Mouse (Mus musculus): Measurements from ENCODE around the gene Zmynd10.

DNA sequence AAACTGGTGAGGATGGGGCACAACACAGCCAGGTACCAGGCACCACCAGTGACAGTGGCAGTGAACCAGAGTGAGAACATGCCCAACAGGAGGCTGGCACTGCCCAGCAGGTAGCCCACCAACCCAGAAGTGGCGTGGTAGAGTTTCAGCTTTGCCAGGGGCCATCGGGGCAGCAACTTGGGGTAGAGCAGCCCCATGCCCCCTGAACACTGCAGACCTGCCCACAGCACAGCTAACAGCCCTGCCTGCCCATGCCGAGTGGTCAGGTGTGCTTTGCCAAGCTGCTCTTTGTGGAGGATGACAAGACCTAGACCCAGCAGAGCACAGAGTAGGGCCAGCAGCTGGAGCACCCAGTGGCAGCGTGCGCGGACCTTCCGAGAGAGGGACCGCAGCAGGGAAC lies 7.2 kb upstream of the Zmynd10 start:
- TF ChIP-seq EP300 (IDR thresholded peaks at IDR 0.05; ENCODE audit: low read depth) (no peak), CTCF (IDR thresholded peaks at IDR 0.05; ENCODE audit: low read depth) (no peak)

Data from liver, embryonic 14.5 days (tissue).